Mouse (Mus musculus) megakaryocyte, embryonic 14.5 days (primary cell): ENCODE measurements around the gene Nrxn1.

Experiments
- FLI1 ChIP-seq: IDR thresholded peaks from 2 replicates; pipeline ENCODE4 v1.6.1; 2012; ENCODE audit warnings: low read length, inconsistent platforms, mixed read lengths
- GATA1 ChIP-seq: IDR thresholded peaks from 3 replicates; pipeline ENCODE4 v1.6.1; 2012; ENCODE audit warnings: mixed read lengths, low read length, inconsistent platforms, borderline replicate concordance

- TF ChIP-seq FLI1 (no peak), GATA1 (no peak)
These were observed 304.8 kb downstream of the Nrxn1 start for GRCm38 (mm10) chr17:90788040-90788439.
